Mouse (Mus musculus) midbrain, embryonic 11.5 days (tissue): Measurements from ENCODE around the gene Kank2. TPM values are rescaled to one million over a fixed set of nuclear protein-coding genes. Genes with fewer than 3 reads are reported as not detected.

Source experiments
- ATAC-seq: fragments of 200-750 bp; cut with Nextera tagmentation; 2 replicates; pipeline ENCODE4 v1.8.0; 2017; ENCODE audit warnings: moderate TSS enrichment, moderate library complexity; ENCODE audit not compliant: low FRiP score
- DNase-seq: peaks from one replicate; pipeline ENCODE4 v3.0.0; 2015; ENCODE audit warnings: low spot score; ENCODE audit errors: missing footprints
- H3K27ac ChIP-seq: fragments of 300-500 bp; sonication (generic); 2 replicates; pipeline ENCODE4 v1.5.1; 2014; ENCODE audit warnings: low read depth, low read length
- H3K27me3 ChIP-seq: fragments of 300-500 bp; sonication (generic); 2 replicates; pipeline ENCODE4 v1.6.1; 2014; ENCODE audit warnings: mild to moderate bottlenecking, low read length, moderate library complexity, mixed read lengths; ENCODE audit not compliant: control insufficient read depth, insufficient read depth
- H3K36me3 ChIP-seq: fragments of 300-500 bp; sonication (generic); 2 replicates; pipeline ENCODE4 v1.6.1; 2014; ENCODE audit warnings: mild to moderate bottlenecking, low read length, moderate library complexity, mixed read lengths; ENCODE audit not compliant: control insufficient read depth, insufficient read depth
- H3K4me1 ChIP-seq: fragments of 300-500 bp; sonication (generic); 2 replicates; pipeline ENCODE4 v1.6.1; 2014; ENCODE audit warnings: low read length; ENCODE audit not compliant: control insufficient read depth, insufficient read depth
- H3K4me2 ChIP-seq: fragments of 300-500 bp; sonication (generic); 2 replicates; pipeline ENCODE4 v1.6.1; 2014; ENCODE audit warnings: mild to moderate bottlenecking, moderate library complexity
- H3K4me3 ChIP-seq: fragments of 300-500 bp; sonication (generic); 2 replicates; pipeline ENCODE4 v1.5.1; 2014; ENCODE audit warnings: low read depth, low read length
- H3K9ac ChIP-seq: fragments of 300-500 bp; sonication (generic); 2 replicates; pipeline ENCODE4 v1.6.1; 2014; ENCODE audit warnings: low read length
- H3K9me3 ChIP-seq: fragments of 300-500 bp; sonication (generic); 2 replicates; pipeline ENCODE4 v1.6.1; 2016; ENCODE audit warnings: low read length; ENCODE audit not compliant: control insufficient read depth
- WGBS: fragments of 180-500 bp; shearing (Covaris S2); extraction: QIAGEN DNeasy Blood & Tissue Kit; methylation state at CpG from one replicate; pipeline ENCODE4 v1.1.7; 2014; 5-methylcytosine and 5-hydroxymethylcytosine counted together
- polyA plus RNA-seq: library from polyadenylated mRNA; unstranded; fragments of >200 nt; fragmentation: Nextera tagmentation; extraction: Ambion mirVana; gene quantifications from 2 replicates; pipeline ENCODE4 v1.2.1, GENCODE M21; 2014

Gene Kank2
- polyA plus RNA-seq, 1 experiment from 2014 or later, result 3.9 TPM

DNA sequence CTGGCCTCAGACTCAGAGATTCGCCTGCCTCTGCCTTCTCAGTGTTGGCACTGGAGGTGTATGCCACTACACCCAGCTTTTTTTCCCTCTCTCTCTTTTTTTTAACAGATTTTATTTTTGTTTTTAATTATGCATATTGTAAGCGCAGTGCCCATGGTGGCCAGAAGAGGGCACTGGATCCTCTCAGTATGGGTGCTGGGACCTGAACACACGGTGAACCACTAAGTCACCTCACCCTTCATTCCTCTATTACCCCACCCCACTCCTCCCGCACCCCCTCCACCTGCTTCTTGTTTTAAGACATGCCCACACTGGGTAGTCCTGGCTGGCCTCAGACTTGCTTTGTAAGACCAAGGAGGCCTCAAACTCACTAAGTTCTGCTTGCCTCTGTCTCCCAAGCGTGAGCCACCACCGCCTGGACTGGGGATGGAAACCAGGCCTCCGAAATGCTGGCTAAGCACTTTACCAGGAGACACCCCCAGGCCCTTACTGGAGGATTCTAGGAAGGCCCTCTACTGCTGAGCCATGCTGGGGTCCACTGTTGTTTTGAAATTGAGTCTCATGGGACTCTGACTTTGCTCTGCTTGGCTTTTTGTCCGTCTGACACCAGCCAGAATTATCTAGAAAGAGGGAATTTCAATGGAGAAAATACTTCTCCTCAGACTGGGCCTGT is 41.7 kb upstream of the Kank2 start:
- Histone ChIP-seq H3K36me3 (no peaks in the 10 kb centered on the region), H3K4me2 (no peak overlapping the region), H3K9me3 (no peaks in the 10 kb centered on the region), H3K9ac (no peak overlapping the region), H3K27me3 (no peaks in the 10 kb centered on the region), H3K4me3 (no peak overlapping the region), H3K4me1 (no peaks in the 10 kb centered on the region), H3K27ac (no peak overlapping the region)
- WGBS, result 63% methylated on average over 8 of the region's 8 CpGs
- DNase-seq, result peak; percentile 92
- ATAC-seq, result peak; percentile 65; the same call in 1 of the 2 replicates

DNA sequence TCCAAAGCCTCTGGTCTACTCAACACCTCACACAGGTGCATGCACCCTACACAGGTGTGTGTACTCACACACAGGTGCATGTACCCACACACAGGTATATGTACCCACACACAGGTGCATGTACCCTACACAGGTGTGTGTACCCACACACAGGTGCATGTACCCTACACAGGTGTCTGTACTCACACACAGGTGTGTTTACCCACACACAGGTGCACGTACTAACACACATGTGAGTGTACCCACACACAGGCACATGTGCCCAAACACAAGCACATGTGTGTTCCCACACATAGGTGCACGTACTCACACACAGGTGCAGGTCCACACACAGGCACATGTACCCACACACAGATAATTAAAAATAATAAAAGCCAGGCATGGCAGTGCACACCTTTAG is 39.1 kb upstream of the Kank2 start:
- DNase-seq, result peak; percentile 28
- WGBS, result 91% methylated on average over 2 of the region's 2 CpGs
- Histone ChIP-seq H3K9me3 (no peaks in the 10 kb centered on the region), H3K4me2 (no peak overlapping the region), H3K9ac (no peak overlapping the region), H3K36me3 (no peaks in the 10 kb centered on the region), H3K27me3 (no peaks in the 10 kb centered on the region), H3K27ac (no peak overlapping the region), H3K4me1 (no peaks in the 10 kb centered on the region), H3K4me3 (no peak overlapping the region)
- ATAC-seq, result no peak

DNA sequence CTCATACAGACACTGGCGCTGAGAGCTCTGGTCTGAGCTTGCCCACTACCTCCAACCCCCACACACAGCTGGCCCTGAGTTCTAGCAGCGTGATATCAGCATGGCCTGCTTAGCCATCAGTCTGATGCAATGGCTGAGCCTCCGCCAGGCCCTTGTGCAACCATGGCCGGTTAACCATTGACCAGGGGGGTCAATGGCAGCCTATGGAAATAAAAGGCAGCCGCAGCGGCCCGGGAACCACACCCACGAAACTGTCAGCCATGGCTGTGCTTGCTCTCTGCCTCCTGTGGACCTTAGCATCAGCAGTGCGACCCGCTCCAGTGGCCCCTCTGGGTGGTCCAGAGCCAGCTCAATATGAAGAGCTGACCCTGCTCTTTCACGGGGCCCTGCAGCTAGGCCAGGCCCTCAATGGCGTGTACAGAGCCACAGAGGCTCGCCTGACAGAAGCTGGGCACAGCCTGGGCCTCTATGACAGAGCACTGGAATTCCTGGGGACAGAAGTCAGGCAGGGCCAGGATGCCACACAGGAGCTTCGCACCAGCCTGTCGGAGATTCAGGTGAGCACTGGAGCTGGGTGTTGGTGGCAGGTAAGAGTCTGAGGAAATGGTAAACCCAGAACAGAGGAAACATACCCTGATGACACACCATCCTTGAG is 36.8 kb upstream of the Kank2 start, which contains the start of gene Angptl8:
Gene Angptl8 (plus strand): TSS at position 253 of the 655 bp plus-strand sequence.
- Histone ChIP-seq H3K4me3 (no peak within 1 kb of the TSS), H3K27me3 (no peaks in the 10 kb centered on the region), H3K36me3 (no peaks in the 10 kb centered on the region), H3K27ac (no peak within 1 kb of the TSS), H3K4me1 (no peaks in the 10 kb centered on the region), H3K9me3 (no peaks in the 10 kb centered on the region), H3K4me2 (no peak within 1 kb of the TSS), H3K9ac (no peak within 1 kb of the TSS)
- DNase-seq (no peak), ATAC-seq (no peak)
- 88% methylated on average over 15 of the region's 15 CpGs for WGBS

DNA sequence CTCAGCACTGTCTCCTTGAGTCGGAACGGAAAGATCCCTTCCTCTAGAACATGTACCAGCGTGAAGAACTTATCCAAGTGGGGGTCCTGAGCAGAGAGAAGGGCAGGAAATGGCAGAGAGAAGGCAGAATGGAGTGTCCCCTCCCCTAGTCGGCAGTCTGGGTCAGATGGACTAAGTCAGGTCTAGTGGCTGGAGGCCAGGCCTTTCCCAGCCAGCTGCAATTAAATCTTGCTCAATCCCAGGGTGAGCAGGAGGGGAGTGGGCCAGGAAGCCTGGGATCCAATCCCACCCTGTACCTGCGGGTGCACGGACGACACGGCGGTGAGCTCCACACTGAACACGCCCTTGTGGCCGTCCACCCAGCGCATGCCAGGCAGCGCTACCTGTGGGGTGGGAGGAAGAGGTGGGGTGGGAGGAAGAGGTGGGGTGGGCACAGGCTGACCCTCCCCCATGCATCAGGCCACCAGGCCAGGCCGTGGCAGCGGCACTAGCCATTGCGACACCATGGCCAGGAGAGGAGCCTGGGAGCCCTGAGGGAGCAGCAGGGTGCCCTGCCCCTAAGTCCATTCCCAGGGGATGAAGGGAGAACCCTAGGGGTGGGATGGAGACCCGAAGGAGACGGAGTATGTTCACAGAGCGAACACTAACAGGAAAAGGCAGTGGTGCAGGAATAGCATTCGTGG is 33.2 kb upstream of the Kank2 start:
- Histone ChIP-seq H3K9me3 (no peaks in the 10 kb centered on the region), H3K9ac (no peak overlapping the region), H3K27me3 (no peaks in the 10 kb centered on the region), H3K4me2 (no peak overlapping the region), H3K4me3 (no peak overlapping the region), H3K27ac (no peak overlapping the region), H3K36me3 (no peaks in the 10 kb centered on the region), H3K4me1 (no peaks in the 10 kb centered on the region)
- DNase-seq (no peak), ATAC-seq (no peak)
- 91% methylated on average over 20 of the region's 20 CpGs for WGBS

DNA sequence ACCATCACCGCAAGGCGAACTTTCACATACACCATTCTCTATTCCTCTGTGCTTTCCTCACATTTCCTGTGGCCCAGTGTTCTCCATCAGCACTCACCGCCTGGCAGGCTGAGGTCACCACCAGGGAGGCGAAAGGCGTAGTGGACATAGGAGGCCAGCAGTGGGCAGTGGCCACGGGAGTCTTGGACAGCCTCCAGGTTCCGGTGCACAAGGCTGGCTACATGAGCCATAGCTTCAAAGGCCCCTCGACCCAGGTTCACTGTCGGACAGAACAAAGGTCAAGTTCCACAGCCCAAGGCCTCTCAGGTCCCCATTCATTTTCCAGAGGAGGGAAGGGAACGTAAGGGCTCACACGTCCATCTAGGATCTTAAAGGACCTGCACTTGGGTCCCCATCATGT is 32.4 kb upstream of the Kank2 start:
- H3K4me2 ChIP-seq, result no peak overlapping the region
- H3K36me3 ChIP-seq, result no peaks in the 10 kb centered on the region
- no peak for ATAC-seq
- no peaks in the 10 kb centered on the region for H3K4me1 ChIP-seq
- no peaks in the 10 kb centered on the region for H3K9me3 ChIP-seq
- WGBS, result 93% methylated on average over 11 of the region's 11 CpGs
- H3K4me3 ChIP-seq, result no peak overlapping the region
- no peak overlapping the region for H3K27ac ChIP-seq
- DNase-seq, result no peak
- no peak overlapping the region for H3K9ac ChIP-seq
- no peaks in the 10 kb centered on the region for H3K27me3 ChIP-seq

DNA sequence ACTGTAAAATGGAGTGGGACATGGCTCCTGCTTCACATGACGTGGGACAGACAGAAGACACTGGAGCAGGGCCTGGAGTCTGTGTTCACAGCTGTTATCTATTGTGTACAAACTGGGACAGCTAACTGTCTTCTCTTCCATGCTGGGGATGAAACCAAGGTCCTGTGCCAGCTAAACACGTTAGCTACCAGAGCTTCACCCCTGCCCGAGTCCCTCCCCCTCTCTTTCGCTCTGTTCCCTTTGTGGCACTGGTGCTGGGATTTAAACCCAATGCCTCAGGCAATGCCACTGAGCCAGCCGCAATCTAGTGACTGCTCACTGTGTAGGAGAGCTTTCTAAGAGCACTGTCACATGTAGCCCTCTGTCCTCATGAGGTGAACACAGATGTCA is 31.9 kb upstream of the Kank2 start:
- no peak overlapping the region for H3K27ac ChIP-seq
- DNase-seq (peak; percentile 54), ATAC-seq (no peak)
- no peaks in the 10 kb centered on the region for H3K27me3 ChIP-seq
- no peaks in the 10 kb centered on the region for H3K36me3 ChIP-seq
- no peak overlapping the region for H3K9ac ChIP-seq
- H3K4me1 ChIP-seq, result no peaks in the 10 kb centered on the region
- H3K9me3 ChIP-seq, result no peaks in the 10 kb centered on the region
- H3K4me2 ChIP-seq, result no peak overlapping the region
- no peak overlapping the region for H3K4me3 ChIP-seq
- WGBS, result 81% methylated on average over 5 of the region's 5 CpGs

DNA sequence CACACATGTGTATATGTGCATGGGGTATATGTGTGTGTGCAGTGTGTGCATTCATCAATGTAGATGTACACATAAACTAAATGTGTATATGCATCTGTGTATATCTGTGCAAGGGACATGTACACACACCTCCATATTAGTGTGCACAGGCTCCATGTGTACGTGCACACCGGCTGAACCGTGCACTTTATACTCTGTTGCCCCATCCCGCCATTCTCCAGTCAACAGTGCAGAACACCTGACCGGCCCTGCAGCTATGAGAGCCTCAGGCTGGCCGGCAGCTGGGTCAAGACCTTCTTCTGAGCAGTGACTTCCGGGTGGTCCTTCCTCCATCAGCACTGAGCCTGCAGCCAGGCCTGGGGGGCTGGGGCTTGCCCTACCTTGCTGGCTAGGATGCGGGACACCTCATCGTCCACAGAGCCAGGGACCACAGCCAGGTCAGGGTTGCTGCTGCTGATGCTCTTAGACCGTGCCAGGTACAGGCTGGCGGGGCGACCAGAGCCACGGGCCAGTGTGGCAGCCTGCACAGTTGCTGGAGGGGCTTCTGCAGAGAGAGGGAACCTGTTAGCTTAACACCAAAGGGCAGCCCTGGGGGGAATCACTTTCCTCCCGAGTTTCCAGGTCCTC is 31.4 kb upstream of the Kank2 start:
- WGBS, result 93% methylated on average over 14 of the region's 14 CpGs
- DNase-seq, result peak; percentile 39
- Histone ChIP-seq H3K36me3 (no peaks in the 10 kb centered on the region), H3K27me3 (no peaks in the 10 kb centered on the region), H3K9me3 (no peaks in the 10 kb centered on the region), H3K4me2 (no peak overlapping the region), H3K9ac (no peak overlapping the region), H3K4me3 (no peak overlapping the region), H3K27ac (no peak overlapping the region), H3K4me1 (no peaks in the 10 kb centered on the region)
- ATAC-seq, result no peak

DNA sequence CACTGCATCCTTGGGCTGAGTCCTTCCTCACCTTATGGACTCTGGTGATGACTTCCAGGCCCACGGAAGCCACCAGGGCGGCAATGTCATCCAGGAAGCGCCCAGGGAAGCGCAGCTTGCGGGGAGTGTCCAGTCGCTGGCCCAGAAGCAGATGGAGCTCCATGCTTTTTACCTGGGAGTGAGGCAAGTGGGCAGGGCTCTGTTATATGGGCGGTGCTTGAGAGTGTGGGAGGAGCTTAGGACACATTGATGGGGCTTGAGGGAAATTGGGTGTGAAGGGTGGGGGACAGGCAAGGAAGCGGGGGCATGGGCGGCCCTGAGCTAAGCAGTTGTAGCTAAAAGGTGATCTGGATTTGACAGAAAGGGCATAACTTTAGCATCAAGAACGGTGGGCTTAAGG is 25.8 kb upstream of the Kank2 start:
- Histone ChIP-seq H3K36me3 (no peaks in the 10 kb centered on the region), H3K4me3 (no peak overlapping the region), H3K4me1 (no peaks in the 10 kb centered on the region), H3K9ac (no peak overlapping the region), H3K4me2 (no peak overlapping the region), H3K27ac (no peak overlapping the region), H3K9me3 (no peaks in the 10 kb centered on the region), H3K27me3 (no peaks in the 10 kb centered on the region)
- WGBS, result 59% methylated on average over 10 of the region's 10 CpGs
- ATAC-seq, result no peak
- DNase-seq, result peak; percentile 73

DNA sequence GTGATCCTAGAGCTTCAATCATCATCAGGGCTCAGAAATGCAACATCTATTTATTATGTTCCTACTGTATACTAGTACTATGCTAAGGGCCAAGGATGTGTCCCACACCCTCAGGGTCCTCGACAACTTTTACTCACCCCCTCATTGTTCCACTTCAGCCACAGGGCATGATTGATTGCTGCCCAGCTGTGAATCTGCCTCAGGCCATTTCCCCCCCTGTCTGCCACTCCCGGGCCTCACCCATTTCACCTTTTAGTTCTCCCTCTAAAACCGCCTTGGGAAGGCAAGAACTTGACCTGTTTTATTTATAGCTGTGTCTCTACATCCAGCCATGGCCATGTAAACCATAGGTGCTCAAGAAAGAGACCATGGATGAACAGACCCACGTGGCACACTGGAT is 25.4 kb upstream of the Kank2 start:
- DNase-seq, result no peak
- no peaks in the 10 kb centered on the region for H3K4me1 ChIP-seq
- H3K4me2 ChIP-seq, result no peak overlapping the region
- H3K36me3 ChIP-seq, result no peaks in the 10 kb centered on the region
- no peak overlapping the region for H3K27ac ChIP-seq
- H3K4me3 ChIP-seq, result no peak overlapping the region
- 81% methylated on average over 4 of the region's 4 CpGs for WGBS
- no peaks in the 10 kb centered on the region for H3K9me3 ChIP-seq
- no peak overlapping the region for H3K9ac ChIP-seq
- H3K27me3 ChIP-seq, result no peaks in the 10 kb centered on the region
- no peak for ATAC-seq
